Mouse (Mus musculus) central nervous system, embryonic 18 days (tissue): ENCODE results near the gene Lilra5. TPM values are rescaled to one million over a fixed set of nuclear protein-coding genes. Genes with fewer than 3 reads are reported as not detected.

ENCODE experiments used
- polyA plus RNA-seq: library from polyadenylated mRNA; depleted of rRNA; stranded (reverse); fragments of >200 nt; gene quantifications from 2 replicates; pipeline ENCODE4 v1.2.3, GENCODE M21; 2012; rRNA removed

The Lilra5 gene
- 0.03 and 0.09 TPM in 2 replicates for polyA plus RNA-seq

GRCm38 (mm10) chr7:4237454-4237853 is at the start of gene Lilra5:
Gene Lilra5, plus strand, starts transcription at chr7:4237754.

Other genes with a start within 250 kb of the Lilra5 start
- gene Lair1, start 174.6 kb upstream of the Lilra5 start, polyA plus RNA-seq = 2.0 and 2.6 TPM in 2 replicates
- 218 and 229 TPM in 2 replicates for gene Ttyh1, start 118.3 kb upstream of the Lilra5 start, polyA plus RNA-seq
- 307 and 327 TPM in 2 replicates for gene Leng8, start 100.7 kb upstream of the Lilra5 start, polyA plus RNA-seq
- gene Leng9, start 87.4 kb upstream of the Lilra5 start, polyA plus RNA-seq = 5.2 and 5.5 TPM in 2 replicates
- 6.0 and 6.8 TPM in 2 replicates for gene Cdc42ep5, start 72.9 kb upstream of the Lilra5 start, polyA plus RNA-seq
- not detected in 2 replicates for gene Ncr1, start 100.0 kb downstream of the Lilra5 start, polyA plus RNA-seq
- gene Gp6, start 160.0 kb downstream of the Lilra5 start, polyA plus RNA-seq = 0.01 TPM in 1 of 2 replicates, not detected in the other
- 45.4 and 46.2 TPM in 2 replicates for gene Rdh13, start 207.9 kb downstream of the Lilra5 start, polyA plus RNA-seq
- 3.7 and 5.0 TPM in 2 replicates for gene Eps8l1, start 222.9 kb downstream of the Lilra5 start, polyA plus RNA-seq